Mouse (Mus musculus) kidney, postnatal 4 days (tissue): ENCODE data around the gene Rab22a.
"Not testable (repeated sequence)": the region's sequence is repeated elsewhere in the genome, so short reads cannot be mapped to it uniquely, and the experiment has no call there.

Experiments used
- DNase-seq, 2 experiments: peaks; one replicate each; pipeline ENCODE4 v3.0.0; 2021; ENCODE audit warnings: mixed read lengths in 2 of 2

The Rab22a gene

GRCm38 (mm10) chr2:173659057-173659925 lies at the start of gene Rab22a:
Rab22a (plus strand) TSS chr2:173659760.
- peak; percentile 97 to 99 for DNase-seq

GRCm38 (mm10) chr2:173615378-173616081 lies 44.0 kb upstream of the Rab22a start:
- DNase-seq = peak; percentile 33 to 49

- no peak for DNase-seq
Observed at GRCm38 (mm10) chr2:173616156-173616555, 43.4 kb upstream of the Rab22a start.

GRCm38 (mm10) chr2:173619132-173619531 lies 40.4 kb upstream of the Rab22a start:
- DNase-seq = no peak

GRCm38 (mm10) chr2:173620645-173621044 lies 38.9 kb upstream of the Rab22a start:
- no peak for DNase-seq

GRCm38 (mm10) chr2:173622173-173622601 lies 37.4 kb upstream of the Rab22a start:
- peak in 1 of 2 experiments; percentile 34 for DNase-seq

GRCm38 (mm10) chr2:173624667-173625066 lies 34.9 kb upstream of the Rab22a start:
- no peak for DNase-seq

- DNase-seq = no peak
Observed at GRCm38 (mm10) chr2:173625786-173626185, 33.8 kb upstream of the Rab22a start.

- not testable (repeated sequence) for DNase-seq
Observed at GRCm38 (mm10) chr2:173634106-173634505, 25.5 kb upstream of the Rab22a start.

- DNase-seq = no peak
Observed at GRCm38 (mm10) chr2:173641370-173641769, 18.2 kb upstream of the Rab22a start.

GRCm38 (mm10) chr2:173642262-173642999 lies 17.1 kb upstream of the Rab22a start:
- no peak for DNase-seq

GRCm38 (mm10) chr2:173647197-173647911 lies 12.2 kb upstream of the Rab22a start:
- DNase-seq = peak in 1 of 2 experiments; percentile 24

GRCm38 (mm10) chr2:173649762-173650161 lies 9.8 kb upstream of the Rab22a start:
- DNase-seq = no peak

- DNase-seq = peak in 1 of 2 experiments; percentile 7
Observed at GRCm38 (mm10) chr2:173653526-173653925, 6.0 kb upstream of the Rab22a start.

GRCm38 (mm10) chr2:173657736-173658135 lies 1.8 kb upstream of the Rab22a start:
- no peak for DNase-seq

- no peak for DNase-seq
Observed at GRCm38 (mm10) chr2:173658517-173658916, 1.0 kb upstream of the Rab22a start.

GRCm38 (mm10) chr2:173659926-173660684 lies 545 bp downstream of the Rab22a start:
- DNase-seq = no peak

GRCm38 (mm10) chr2:173662255-173662950 lies 2.8 kb downstream of the Rab22a start:
- no peak for DNase-seq

- DNase-seq = no peak
Observed at GRCm38 (mm10) chr2:173664736-173665135, 5.2 kb downstream of the Rab22a start.

GRCm38 (mm10) chr2:173665271-173665670 lies 5.7 kb downstream of the Rab22a start:
- DNase-seq = no peak

- no peak for DNase-seq
Observed at GRCm38 (mm10) chr2:173666876-173667275, 7.3 kb downstream of the Rab22a start.
